Mouse (Mus musculus): Measurements from ENCODE around the gene Alox12.

Gene Alox12

GRCm38 (mm10) chr11:70254931-70255531 is at the start of gene Alox12:
Gene Alox12 (minus strand): TSS chr11:70255353.
- Histone ChIP-seq H3K36me3 (ENCODE audit: insufficient read depth, low read length) (no peaks in the 10 kb centered on the region), H3K9me3 (ENCODE audit: low read length) (no peaks in the 10 kb centered on the region), H3K4me1 (replicated peaks; ENCODE audit: low read depth, low read length) (peaks cover 26% of the 10 kb centered on the region), H3K27me3 (ENCODE audit: insufficient read depth, low read length) (peaks cover 73% of the 10 kb centered on the region), H3K4me3 (replicated peaks; ENCODE audit: low read length) (peak within 1 kb of the TSS; percentile 70)
- no peak for TF ChIP-seq NANOG (IDR thresholded peaks at IDR 0.05; ENCODE audit: borderline replicate concordance, low read length)
- no peak for TF ChIP-seq POU5F1 (IDR thresholded peaks at IDR 0.05; ENCODE audit: borderline replicate concordance, low read length)
- no peak for TF ChIP-seq CTCF (conservative IDR thresholded peaks at IDR 0.05; ENCODE audit: low read length)

DNA sequence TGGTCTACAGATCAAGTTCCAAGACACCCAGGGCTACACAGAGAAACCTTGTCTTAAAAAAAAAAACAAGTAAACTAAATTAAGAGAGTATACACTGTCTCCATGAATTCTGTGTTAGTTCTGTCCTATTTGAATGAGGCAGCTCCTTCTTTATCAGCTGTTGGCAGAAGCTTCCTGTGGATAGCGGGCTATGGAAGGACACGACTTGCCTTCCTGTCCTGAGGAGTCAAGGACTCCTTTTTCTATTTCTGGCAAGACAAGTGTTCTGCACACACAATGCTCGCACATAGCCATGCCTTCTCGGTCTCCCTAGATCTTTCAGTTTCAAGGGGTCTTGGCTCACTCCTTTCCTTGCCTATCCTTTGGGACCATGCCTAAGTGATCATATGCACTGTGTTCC is 47.1 kb upstream of the Alox12 start:
- Histone ChIP-seq H3K27me3 (ENCODE audit: insufficient read depth, low read length) (peaks cover 7% of the 10 kb centered on the region), H3K9me3 (ENCODE audit: low read length) (0 out of 2 replicates have a peak, but pooled peaks cover 3% of the 10 kb centered on the region), H3K4me1 (replicated peaks; ENCODE audit: low read depth, low read length) (0 out of 2 replicates have a peak, but pooled peaks cover 9% of the 10 kb centered on the region), H3K36me3 (ENCODE audit: insufficient read depth, low read length) (no peaks in the 10 kb centered on the region), H3K4me3 (replicated peaks; ENCODE audit: low read length) (no peak overlapping the region)
- TF ChIP-seq NANOG (IDR thresholded peaks at IDR 0.05; ENCODE audit: borderline replicate concordance, low read length) (0 out of 2 replicates have a peak, but pooled peaks have one; percentile 4), POU5F1 (IDR thresholded peaks at IDR 0.05; ENCODE audit: borderline replicate concordance, low read length) (no peak)

DNA sequence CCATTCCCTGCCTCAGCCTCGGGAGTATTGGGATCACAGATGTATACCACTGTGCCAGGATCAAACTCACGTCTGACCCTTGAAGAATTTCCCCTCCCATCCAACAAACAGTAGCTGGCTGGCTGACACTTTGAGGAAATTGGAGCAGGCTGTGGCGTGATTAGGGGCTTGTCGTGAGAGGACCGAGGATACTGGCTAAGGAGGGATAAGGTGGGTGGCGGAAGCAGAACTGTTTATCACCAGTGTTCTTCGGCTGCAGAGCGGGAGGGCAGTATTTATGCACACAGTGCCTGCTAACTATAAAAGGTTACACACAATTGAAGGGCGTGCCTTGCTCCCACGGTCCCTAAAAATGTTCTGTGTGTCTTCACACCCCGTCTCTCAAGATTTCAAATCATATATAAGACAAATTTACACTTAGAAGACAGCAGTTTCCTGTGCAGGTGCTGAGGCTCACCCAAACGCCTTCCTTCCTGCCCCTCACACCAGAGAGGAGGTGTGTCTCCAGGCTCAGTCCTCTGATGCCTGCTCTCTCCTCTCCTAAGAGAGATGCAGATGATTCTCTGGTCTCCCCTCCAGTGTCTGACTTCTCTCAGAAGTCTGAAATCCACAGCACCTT is 42.8 kb upstream of the Alox12 start:
- no peaks in the 10 kb centered on the region for H3K36me3 ChIP-seq (ENCODE audit: insufficient read depth, low read length)
- H3K4me3 ChIP-seq (replicated peaks; ENCODE audit: low read length), result no peak overlapping the region
- TF ChIP-seq POU5F1 (IDR thresholded peaks at IDR 0.05; ENCODE audit: borderline replicate concordance, low read length) (no peak), CTCF (conservative IDR thresholded peaks at IDR 0.05; ENCODE audit: low read length) (no peak), NANOG (IDR thresholded peaks at IDR 0.05; ENCODE audit: borderline replicate concordance, low read length) (no peak)
- 0 out of 2 replicates have a peak, but pooled peaks cover 3% of the 10 kb centered on the region for H3K9me3 ChIP-seq (ENCODE audit: low read length)
- H3K27me3 ChIP-seq (ENCODE audit: insufficient read depth, low read length), result peaks cover 7% of the 10 kb centered on the region
- H3K4me1 ChIP-seq (replicated peaks; ENCODE audit: low read depth, low read length), result 0 out of 2 replicates have a peak, but pooled peaks cover 5% of the 10 kb centered on the region

DNA sequence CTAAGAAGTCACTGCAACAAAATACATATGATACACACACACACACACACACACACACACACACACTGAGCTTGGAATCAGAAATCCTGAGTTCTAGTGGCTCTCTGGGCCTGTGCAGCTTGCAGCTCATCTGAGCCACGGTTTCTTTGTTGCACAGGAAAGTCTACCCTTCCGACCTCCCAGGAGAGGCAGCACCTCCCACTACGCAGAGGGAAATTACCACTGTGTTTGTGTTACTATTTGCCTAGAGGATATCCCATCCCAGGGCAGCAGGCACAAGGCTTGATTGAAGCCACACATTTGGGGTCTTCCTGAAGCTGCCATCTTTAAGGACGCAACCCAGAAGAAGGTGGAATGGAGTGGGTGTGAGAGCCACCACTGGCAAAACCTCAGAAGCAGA is 42.3 kb upstream of the Alox12 start:
- no peaks in the 10 kb centered on the region for H3K36me3 ChIP-seq (ENCODE audit: insufficient read depth, low read length)

DNA sequence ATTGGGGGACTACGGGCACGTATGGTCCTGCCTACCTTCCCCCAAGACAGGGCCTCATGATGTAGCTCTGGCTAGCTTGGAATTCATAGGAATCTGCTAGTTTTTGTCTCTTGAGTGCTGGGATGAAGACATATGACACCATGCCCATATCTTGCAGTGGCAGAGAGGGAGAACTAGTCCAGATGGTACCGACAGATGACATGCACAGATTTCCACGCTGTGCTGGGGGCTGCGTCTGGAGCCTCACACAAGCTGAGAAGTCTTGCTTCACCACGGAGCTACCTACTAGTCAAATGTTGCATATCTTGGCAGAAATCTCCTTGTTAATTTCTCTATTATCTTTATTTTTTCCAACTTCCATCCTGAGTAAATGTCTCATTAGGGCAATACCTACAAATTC is 38.7 kb upstream of the Alox12 start:
- H3K4me1 ChIP-seq (replicated peaks; ENCODE audit: low read depth, low read length), result peaks cover 26% of the 10 kb centered on the region
- H3K27me3 ChIP-seq (ENCODE audit: insufficient read depth, low read length), result no peaks in the 10 kb centered on the region
- TF ChIP-seq CTCF (conservative IDR thresholded peaks at IDR 0.05; ENCODE audit: low read length) (no peak), NANOG (IDR thresholded peaks at IDR 0.05; ENCODE audit: borderline replicate concordance, low read length) (no peak), POU5F1 (IDR thresholded peaks at IDR 0.05; ENCODE audit: borderline replicate concordance, low read length) (no peak)
- H3K4me3 ChIP-seq (replicated peaks; ENCODE audit: low read length), result no peak overlapping the region
- H3K9me3 ChIP-seq (ENCODE audit: low read length), result no peaks in the 10 kb centered on the region
- no peaks in the 10 kb centered on the region for H3K36me3 ChIP-seq (ENCODE audit: insufficient read depth, low read length)

More for the DNA sequence above, 42.3 kb upstream of the Alox12 start:
- no peak overlapping the region for H3K4me3 ChIP-seq (replicated peaks; ENCODE audit: low read length)
- peaks cover 4% of the 10 kb centered on the region for H3K27me3 ChIP-seq (ENCODE audit: insufficient read depth, low read length)
- 0 out of 2 replicates have a peak, but pooled peaks cover 5% of the 10 kb centered on the region for H3K4me1 ChIP-seq (replicated peaks; ENCODE audit: low read depth, low read length)
- 0 out of 2 replicates have a peak, but pooled peaks cover 3% of the 10 kb centered on the region for H3K9me3 ChIP-seq (ENCODE audit: low read length)
- TF ChIP-seq NANOG (IDR thresholded peaks at IDR 0.05; ENCODE audit: borderline replicate concordance, low read length) (no peak), CTCF (conservative IDR thresholded peaks at IDR 0.05; ENCODE audit: low read length) (no peak), POU5F1 (IDR thresholded peaks at IDR 0.05; ENCODE audit: borderline replicate concordance, low read length) (no peak)

DNA sequence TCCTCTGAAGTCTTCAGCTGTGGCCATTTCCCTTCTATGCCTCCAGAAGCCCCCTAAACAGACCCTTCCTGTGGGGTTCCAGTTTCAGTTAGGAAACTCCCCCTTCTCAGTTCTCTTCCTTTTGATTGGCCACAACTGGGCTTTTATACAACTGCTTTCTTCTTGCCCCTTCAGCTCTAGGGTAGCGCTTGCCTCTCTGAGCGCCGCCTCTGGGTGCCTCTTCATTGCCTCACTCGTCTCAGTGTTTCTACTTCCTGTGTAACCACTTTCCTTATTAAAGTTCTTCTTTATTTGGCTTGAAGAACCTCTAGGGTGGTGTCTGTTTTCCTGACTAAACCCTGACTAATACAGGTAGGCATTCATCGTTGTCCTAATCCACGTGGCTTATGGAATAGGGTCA is 36.1 kb upstream of the Alox12 start:
- no peaks in the 10 kb centered on the region for H3K36me3 ChIP-seq (ENCODE audit: insufficient read depth, low read length)
- no peaks in the 10 kb centered on the region for H3K27me3 ChIP-seq (ENCODE audit: insufficient read depth, low read length)
- H3K4me3 ChIP-seq (replicated peaks; ENCODE audit: low read length), result no peak overlapping the region
- H3K9me3 ChIP-seq (ENCODE audit: low read length), result no peaks in the 10 kb centered on the region
- TF ChIP-seq POU5F1 (IDR thresholded peaks at IDR 0.05; ENCODE audit: borderline replicate concordance, low read length), result no peak
- no peak for TF ChIP-seq NANOG (IDR thresholded peaks at IDR 0.05; ENCODE audit: borderline replicate concordance, low read length)
- no peak for TF ChIP-seq CTCF (conservative IDR thresholded peaks at IDR 0.05; ENCODE audit: low read length)
- H3K4me1 ChIP-seq (replicated peaks; ENCODE audit: low read depth, low read length), result peaks cover 21% of the 10 kb centered on the region

GRCm38 (mm10) chr11:70289236-70289635 is 34.1 kb upstream of the Alox12 start:
- no peak for TF ChIP-seq CTCF (conservative IDR thresholded peaks at IDR 0.05; ENCODE audit: low read length)
- TF ChIP-seq NANOG (IDR thresholded peaks at IDR 0.05; ENCODE audit: borderline replicate concordance, low read length), result no peak
- TF ChIP-seq POU5F1 (IDR thresholded peaks at IDR 0.05; ENCODE audit: borderline replicate concordance, low read length), result no peak
- Histone ChIP-seq H3K27me3 (ENCODE audit: insufficient read depth, low read length) (no peaks in the 10 kb centered on the region), H3K9me3 (ENCODE audit: low read length) (no peaks in the 10 kb centered on the region), H3K4me1 (replicated peaks; ENCODE audit: low read depth, low read length) (peaks cover 22% of the 10 kb centered on the region), H3K36me3 (ENCODE audit: insufficient read depth, low read length) (no peaks in the 10 kb centered on the region), H3K4me3 (replicated peaks; ENCODE audit: low read length) (no peak overlapping the region)

DNA sequence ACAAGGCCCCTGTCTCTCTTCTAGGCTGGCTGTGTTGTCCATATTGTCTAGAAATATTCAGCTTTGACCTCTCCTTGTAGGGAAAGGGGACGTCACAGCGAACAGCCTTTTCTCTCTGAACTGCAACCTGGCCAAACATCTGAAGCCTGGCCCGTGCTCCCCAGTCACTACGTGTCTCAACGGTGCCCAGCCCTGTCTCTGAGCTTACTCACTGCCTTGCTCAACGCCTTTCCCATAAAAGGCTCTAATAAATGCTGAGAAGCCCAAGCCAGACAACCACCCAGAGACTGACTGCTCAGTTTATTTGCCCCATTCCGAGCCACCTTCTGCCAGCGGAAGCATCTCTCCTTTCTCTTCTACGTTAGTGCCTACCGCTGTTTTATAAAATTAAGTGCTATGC is 32.9 kb upstream of the Alox12 start:
- H3K4me1 ChIP-seq (replicated peaks; ENCODE audit: low read depth, low read length), result peaks cover 25% of the 10 kb centered on the region
- H3K27me3 ChIP-seq (ENCODE audit: insufficient read depth, low read length), result no peaks in the 10 kb centered on the region
- TF ChIP-seq CTCF (conservative IDR thresholded peaks at IDR 0.05; ENCODE audit: low read length), result no peak
- TF ChIP-seq NANOG (IDR thresholded peaks at IDR 0.05; ENCODE audit: borderline replicate concordance, low read length), result no peak
- TF ChIP-seq POU5F1 (IDR thresholded peaks at IDR 0.05; ENCODE audit: borderline replicate concordance, low read length), result no peak
- no peaks in the 10 kb centered on the region for H3K9me3 ChIP-seq (ENCODE audit: low read length)
- no peak overlapping the region for H3K4me3 ChIP-seq (replicated peaks; ENCODE audit: low read length)
- H3K36me3 ChIP-seq (ENCODE audit: insufficient read depth, low read length), result no peaks in the 10 kb centered on the region

All from E14TG2a.4 (cell line).